Mouse (Mus musculus) embryonic facial prominence, embryonic 13.5 days (tissue): ENCODE data around the gene Ankrd34a. TPM values are rescaled to one million over a fixed set of nuclear protein-coding genes. Genes with fewer than 3 reads are reported as not detected.

Source experiments
- ATAC-seq: fragments of 200-750 bp; cut with Nextera tagmentation; 2 replicates; pipeline ENCODE4 v1.8.0; 2017; ENCODE audit warnings: low read depth; ENCODE audit not compliant: insufficient number of reproducible peaks, insufficient read depth, low FRiP score, low TSS enrichment
- H3K27ac ChIP-seq: fragments of 300-500 bp; sonication (generic); 2 replicates; pipeline ENCODE4 v1.5.1; 2015; ENCODE audit warnings: moderate library complexity, mild to moderate bottlenecking, inconsistent platforms
- H3K27me3 ChIP-seq: fragments of 300-500 bp; sonication (generic); 2 replicates; pipeline ENCODE4 v1.6.1; 2015; ENCODE audit warnings: mild to moderate bottlenecking, inconsistent platforms
- H3K36me3 ChIP-seq: fragments of 300-500 bp; sonication (generic); 2 replicates; pipeline ENCODE4 v1.6.1; 2015; ENCODE audit warnings: mild to moderate bottlenecking, inconsistent platforms
- H3K4me1 ChIP-seq: fragments of 300-500 bp; sonication (generic); 2 replicates; pipeline ENCODE4 v1.6.1; 2015; ENCODE audit warnings: inconsistent platforms
- H3K4me2 ChIP-seq: fragments of 300-500 bp; sonication (generic); 2 replicates; pipeline ENCODE4 v1.6.1; 2015; ENCODE audit warnings: moderate library complexity, mild to moderate bottlenecking, inconsistent platforms
- H3K4me3 ChIP-seq: fragments of 300-500 bp; sonication (generic); 2 replicates; pipeline ENCODE4 v1.5.1; 2015; ENCODE audit warnings: mild to moderate bottlenecking, inconsistent platforms
- H3K9ac ChIP-seq: fragments of 300-500 bp; sonication (generic); 2 replicates; pipeline ENCODE4 v1.6.1; 2015; ENCODE audit warnings: mild to moderate bottlenecking, inconsistent platforms
- H3K9me3 ChIP-seq: fragments of 300-500 bp; sonication (generic); 2 replicates; pipeline ENCODE4 v1.6.1; 2016; ENCODE audit warnings: inconsistent platforms
- WGBS: fragments of 180-500 bp; shearing (Covaris S2); methylation state at CpG from one replicate; pipeline ENCODE4 v1.1.7; 2015; ENCODE audit warnings: mixed read lengths; 5-methylcytosine and 5-hydroxymethylcytosine counted together
- polyA plus RNA-seq: library from polyadenylated mRNA; unstranded; fragments of >200 nt; fragmentation: Nextera tagmentation; extraction: Ambion mirVana; gene quantifications from 2 replicates; pipeline ENCODE4 v1.2.1, GENCODE M21; 2015

Ankrd34a gene
- polyA plus RNA-seq, 1 experiment from 2014 or later: 3.2 TPM

GRCm38 (mm10) chr3:96629729-96630600, 33.5 kb downstream of the Ankrd34a start, which contains the start of gene Rbm8a:
Gene Rbm8a (plus strand): TSS chr3:96629933.
- peak within 1 kb of the TSS; percentile 82 for H3K27ac ChIP-seq
- H3K27me3 ChIP-seq: no peaks in the 10 kb centered on the region
- H3K4me2 ChIP-seq: peak within 1 kb of the TSS; percentile 78
- H3K9ac ChIP-seq: peak within 1 kb of the TSS; percentile 85
- WGBS: under 1% methylated on average over 48 of the region's 48 CpGs
- peaks cover 39% of the 10 kb centered on the region for H3K36me3 ChIP-seq
- peak; percentile 89 for ATAC-seq
- peak within 1 kb of the TSS; percentile 70 for H3K4me3 ChIP-seq
- peaks cover 17% of the 10 kb centered on the region for H3K4me1 ChIP-seq
- H3K9me3 ChIP-seq: no peaks in the 10 kb centered on the region

- no peaks in the 10 kb centered on the region for H3K27me3 ChIP-seq
- peaks cover 31% of the 10 kb centered on the region for H3K36me3 ChIP-seq
- H3K27ac ChIP-seq: no peak overlapping the region
- no peak overlapping the region for H3K9ac ChIP-seq
- H3K4me3 ChIP-seq: no peak overlapping the region
- no peak overlapping the region for H3K4me2 ChIP-seq
- no peak for ATAC-seq
- no peaks in the 10 kb centered on the region for H3K9me3 ChIP-seq
- peaks cover 30% of the 10 kb centered on the region for H3K4me1 ChIP-seq
Observed at GRCm38 (mm10) chr3:96632058-96632457, 35.6 kb downstream of the Ankrd34a start.

DNA sequence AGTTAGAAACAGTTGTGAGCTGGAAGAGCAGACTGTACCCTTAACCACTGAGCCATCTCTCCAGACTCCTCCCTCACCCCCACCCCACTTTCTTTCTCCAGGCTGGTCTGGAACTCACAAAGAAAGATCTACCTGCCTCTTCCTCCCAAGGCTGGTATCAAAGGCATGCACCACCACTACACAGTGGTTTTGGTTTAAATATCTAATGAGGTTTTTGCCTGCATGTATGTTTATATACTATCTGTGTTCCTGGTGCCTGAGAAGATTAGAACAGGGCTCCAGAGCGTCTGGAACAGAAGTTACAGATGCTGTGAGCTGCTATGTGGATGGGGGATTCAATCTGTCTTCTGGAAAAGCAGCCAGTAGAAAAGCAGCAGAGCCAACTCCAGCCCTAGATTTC, 37.6 kb downstream of the Ankrd34a start:
- no peak for ATAC-seq
- Histone ChIP-seq H3K4me1 (peaks cover 31% of the 10 kb centered on the region), H3K4me3 (no peak overlapping the region), H3K9ac (no peak overlapping the region), H3K9me3 (no peaks in the 10 kb centered on the region), H3K4me2 (no peak overlapping the region), H3K27me3 (no peaks in the 10 kb centered on the region), H3K27ac (no peak overlapping the region), H3K36me3 (peaks cover 50% of the 10 kb centered on the region)
- WGBS: 71% methylated on average over 1 of the region's 1 CpGs

DNA sequence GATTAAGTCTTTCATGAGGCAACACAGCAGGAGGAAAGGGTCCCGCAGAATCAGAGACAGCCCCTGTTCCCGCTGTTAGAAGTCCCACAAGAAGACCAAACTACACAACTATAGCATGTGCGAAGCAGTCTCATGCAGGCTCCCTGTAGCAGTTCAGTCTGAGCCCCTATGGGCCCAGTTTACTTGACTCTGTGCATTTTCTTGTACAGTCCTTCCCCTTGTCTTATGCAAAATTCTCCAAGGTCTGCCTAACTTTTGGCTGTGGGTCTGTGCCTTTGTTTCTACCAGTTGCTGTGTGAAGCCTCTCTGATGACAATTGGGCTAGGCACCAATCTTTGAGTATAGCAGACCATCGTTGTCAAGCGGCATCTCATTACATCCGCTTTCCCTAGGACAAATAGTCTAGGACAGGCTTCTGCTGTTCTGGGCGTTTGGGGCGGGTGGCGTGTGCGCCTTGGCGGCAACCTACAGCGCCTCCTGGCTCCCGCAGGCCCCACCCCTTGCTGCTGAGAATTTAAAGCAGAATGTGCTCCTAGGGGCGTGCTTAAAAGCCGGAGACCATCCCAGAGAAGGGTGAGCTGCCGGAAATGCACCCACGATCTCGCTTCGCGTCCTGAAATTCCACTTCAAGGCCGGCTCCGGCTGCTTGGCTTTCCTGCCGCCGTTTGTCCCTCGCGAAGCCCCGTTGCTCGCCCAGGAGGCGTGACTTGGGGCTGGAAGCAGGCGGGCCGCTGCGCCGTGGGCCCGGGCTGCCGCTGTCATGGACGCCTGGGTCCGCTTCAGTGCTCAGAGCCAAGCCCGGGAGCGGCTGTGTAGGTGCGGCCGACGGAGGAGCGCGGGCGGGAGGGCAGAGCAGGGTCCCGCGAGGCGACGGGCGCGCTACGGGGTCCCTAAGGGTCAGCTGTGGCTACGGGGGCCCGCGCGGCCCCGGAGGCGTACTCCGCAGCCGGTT, 38.8 kb downstream of the Ankrd34a start, which contains the start of the genes Pex11b and Gm42957:
Pex11b (plus strand) TSS at position 449 of the 952 bp plus-strand sequence.
Gm42957 (plus strand) TSS at position 547 of the 952 bp plus-strand sequence.
- WGBS: 1% methylated on average over 60 of the region's 60 CpGs
- peaks cover 29% of the 10 kb centered on the region for H3K4me1 ChIP-seq
- peak within 1 kb of the TSS; percentile 80 for H3K4me2 ChIP-seq
- peak; percentile 88 for ATAC-seq
- peak within 1 kb of the TSS; percentile 93 for H3K4me3 ChIP-seq
- H3K27me3 ChIP-seq: no peaks in the 10 kb centered on the region
- no peaks in the 10 kb centered on the region for H3K9me3 ChIP-seq
- H3K9ac ChIP-seq: peak within 1 kb of the TSS; percentile 96
- peak within 1 kb of the TSS; percentile 90 for H3K27ac ChIP-seq
- peaks cover 61% of the 10 kb centered on the region for H3K36me3 ChIP-seq

GRCm38 (mm10) chr3:96635906-96636305, 39.5 kb downstream of the Ankrd34a start:
- 11% methylated on average over 15 of the region's 15 CpGs for WGBS
- peak overlapping the region; percentile 96 for H3K9ac ChIP-seq
- peaks cover 64% of the 10 kb centered on the region for H3K36me3 ChIP-seq
- peak overlapping the region; percentile 80 for H3K4me2 ChIP-seq
- no peaks in the 10 kb centered on the region for H3K9me3 ChIP-seq
- peak overlapping the region; percentile 90 for H3K27ac ChIP-seq
- no peaks in the 10 kb centered on the region for H3K27me3 ChIP-seq
- no peak for ATAC-seq
- H3K4me1 ChIP-seq: peaks cover 25% of the 10 kb centered on the region
- peak overlapping the region; percentile 93 for H3K4me3 ChIP-seq

GRCm38 (mm10) chr3:96636448-96636847, 40.0 kb downstream of the Ankrd34a start:
- no peak for ATAC-seq
- no peaks in the 10 kb centered on the region for H3K27me3 ChIP-seq
- 65% methylated on average over 11 of the region's 11 CpGs for WGBS
- no peak overlapping the region for H3K27ac ChIP-seq
- peaks cover 64% of the 10 kb centered on the region for H3K36me3 ChIP-seq
- no peaks in the 10 kb centered on the region for H3K9me3 ChIP-seq
- peak overlapping the region; percentile 96 for H3K9ac ChIP-seq
- H3K4me3 ChIP-seq: peak overlapping the region; percentile 93
- H3K4me2 ChIP-seq: peak overlapping the region; percentile 80
- peaks cover 20% of the 10 kb centered on the region for H3K4me1 ChIP-seq

DNA sequence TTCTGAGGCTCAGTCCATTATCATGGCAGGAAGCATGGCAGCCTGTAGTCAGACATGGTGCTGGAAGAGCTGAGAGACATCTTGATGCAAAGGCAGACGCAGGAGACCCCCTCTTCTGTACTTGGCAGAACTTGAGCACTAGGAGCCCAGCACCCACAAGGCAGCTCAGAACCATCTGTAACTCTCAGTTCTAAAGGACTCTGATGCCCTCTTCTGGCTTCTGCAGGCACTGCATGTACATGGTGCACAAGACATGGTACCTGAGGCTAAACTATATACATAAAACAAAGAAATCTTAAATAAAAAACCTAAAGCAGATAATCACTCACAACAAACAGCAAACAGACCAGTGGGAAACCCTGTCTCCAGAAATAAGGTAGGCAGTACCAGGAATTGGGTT, 42.8 kb downstream of the Ankrd34a start:
- no peak overlapping the region for H3K9ac ChIP-seq
- ATAC-seq: no peak
- no peak overlapping the region for H3K27ac ChIP-seq
- H3K4me2 ChIP-seq: no peak overlapping the region
- peaks cover 20% of the 10 kb centered on the region for H3K4me1 ChIP-seq
- no peaks in the 10 kb centered on the region for H3K27me3 ChIP-seq
- 91% methylated on average over 1 of the region's 1 CpGs for WGBS
- H3K36me3 ChIP-seq: peaks cover 64% of the 10 kb centered on the region
- H3K9me3 ChIP-seq: no peaks in the 10 kb centered on the region
- H3K4me3 ChIP-seq: no peak overlapping the region

- Histone ChIP-seq H3K4me3 (no peak within 1 kb of the TSS), H3K4me2 (no peak within 1 kb of the TSS), H3K9ac (no peak within 1 kb of the TSS), H3K36me3 (peaks cover 49% of the 10 kb centered on the region), H3K4me1 (no peaks in the 10 kb centered on the region), H3K27ac (peak within 1 kb of the TSS; percentile 28; the same call in 1 of the 2 replicates), H3K27me3 (no peaks in the 10 kb centered on the region), H3K9me3 (no peaks in the 10 kb centered on the region)
- 67% methylated on average over 7 of the region's 7 CpGs for WGBS
- ATAC-seq: 0 out of 2 replicates have a peak, but pooled peaks have one; percentile 63
Observed at GRCm38 (mm10) chr3:96645018-96645649, 48.7 kb downstream of the Ankrd34a start, which contains the start of gene Itga10. Gene Itga10 (plus strand): TSS chr3:96645584.

- H3K27ac ChIP-seq: no peak overlapping the region
- no peaks in the 10 kb centered on the region for H3K4me1 ChIP-seq
- H3K9ac ChIP-seq: no peak overlapping the region
- H3K4me3 ChIP-seq: no peak overlapping the region
- H3K27me3 ChIP-seq: no peaks in the 10 kb centered on the region
- WGBS: 88% methylated on average over 3 of the region's 3 CpGs
- H3K9me3 ChIP-seq: no peaks in the 10 kb centered on the region
- no peak for ATAC-seq
- no peak overlapping the region for H3K4me2 ChIP-seq
- H3K36me3 ChIP-seq: peaks cover 31% of the 10 kb centered on the region
Observed at GRCm38 (mm10) chr3:96647365-96647764, 50.9 kb downstream of the Ankrd34a start.
